Mouse (Mus musculus): ENCODE data around the gene Cisd1. TPM values are rescaled to one million over a fixed set of nuclear protein-coding genes. Genes with fewer than 3 reads are reported as not detected.

Gene Cisd1
- polyA plus RNA-seq, 1 experiment: 78.9 TPM

- Histone ChIP-seq H3K9ac (ENCODE audit: low read depth, poor library complexity, severe bottlenecking) (no peak overlapping the region), H3K36me3 (ENCODE audit: control insufficient read depth, insufficient read depth, low read length, poor library complexity, severe bottlenecking) (no peaks in the 10 kb centered on the region), H3K27me3 (ENCODE audit: control insufficient read depth, insufficient read depth, low read length, poor library complexity, severe bottlenecking) (no peaks in the 10 kb centered on the region), H3K4me1 (ENCODE audit: control insufficient read depth, insufficient read depth, low read length) (no peaks in the 10 kb centered on the region), H3K27ac (ENCODE audit: insufficient read depth, low read length) (no peak overlapping the region), H3K9me3 (replicated peaks; ENCODE audit: control insufficient read depth, insufficient read depth, low read length, poor library complexity, severe bottlenecking) (no peaks in the 10 kb centered on the region), H3K4me3 (ENCODE audit: low read depth, low read length) (peak overlapping the region; percentile 65)
- TF ChIP-seq EP300 (IDR thresholded peaks at IDR 0.05; ENCODE audit: insufficient read depth, low read depth, low read length): no peak
- peak; percentile 47 for TF ChIP-seq CTCF (IDR thresholded peaks at IDR 0.05; ENCODE audit: low read depth, low read length)
- no peak for TF ChIP-seq POLR2A (IDR thresholded peaks at IDR 0.05; ENCODE audit: insufficient read depth, low read length)
Measured at GRCm38 (mm10) chr10:71306190-71306589, 38.6 kb downstream of the Cisd1 start.

GRCm38 (mm10) chr10:71302490-71302889, 42.3 kb downstream of the Cisd1 start:
- no peak overlapping the region for H3K9ac ChIP-seq (ENCODE audit: low read depth, poor library complexity, severe bottlenecking)
- TF ChIP-seq POLR2A (IDR thresholded peaks at IDR 0.05; ENCODE audit: insufficient read depth, low read length) (no peak), EP300 (IDR thresholded peaks at IDR 0.05; ENCODE audit: insufficient read depth, low read depth, low read length) (no peak), CTCF (IDR thresholded peaks at IDR 0.05; ENCODE audit: low read depth, low read length) (no peak)
- no peak overlapping the region for H3K27ac ChIP-seq (ENCODE audit: insufficient read depth, low read length)
- H3K36me3 ChIP-seq (ENCODE audit: control insufficient read depth, insufficient read depth, low read length, poor library complexity, severe bottlenecking): no peaks in the 10 kb centered on the region
- H3K4me3 ChIP-seq (ENCODE audit: low read depth, low read length): no peak overlapping the region
- no peaks in the 10 kb centered on the region for H3K27me3 ChIP-seq (ENCODE audit: control insufficient read depth, insufficient read depth, low read length, poor library complexity, severe bottlenecking)
- no peaks in the 10 kb centered on the region for H3K9me3 ChIP-seq (replicated peaks; ENCODE audit: control insufficient read depth, insufficient read depth, low read length, poor library complexity, severe bottlenecking)
- H3K4me1 ChIP-seq (ENCODE audit: control insufficient read depth, insufficient read depth, low read length): no peaks in the 10 kb centered on the region

DNA sequence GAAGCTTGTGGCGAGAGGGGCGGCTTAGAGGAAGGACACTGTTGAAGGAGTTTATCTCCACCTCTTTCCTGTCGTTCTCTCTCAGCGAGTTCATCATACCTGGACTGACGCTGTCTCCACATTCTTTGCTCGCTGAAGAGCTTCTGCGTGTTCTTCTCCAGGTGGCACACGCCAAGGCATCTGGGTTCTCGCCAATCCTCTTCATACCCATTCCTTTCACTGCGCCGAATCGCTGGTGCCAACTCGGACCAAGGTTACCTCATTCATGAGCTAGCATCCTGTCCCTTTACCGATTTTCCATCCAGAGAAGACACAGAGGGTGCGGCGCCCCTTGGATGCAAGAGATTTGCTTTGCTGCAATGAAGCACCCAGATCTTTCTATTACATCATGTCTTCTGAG, 44.6 kb downstream of the Cisd1 start:
- no peak for TF ChIP-seq CTCF (IDR thresholded peaks at IDR 0.05; ENCODE audit: low read depth, low read length)
- TF ChIP-seq EP300 (IDR thresholded peaks at IDR 0.05; ENCODE audit: insufficient read depth, low read depth, low read length): no peak
- TF ChIP-seq POLR2A (IDR thresholded peaks at IDR 0.05; ENCODE audit: insufficient read depth, low read length): no peak
- H3K4me3 ChIP-seq (ENCODE audit: low read depth, low read length): no peak overlapping the region
- H3K4me1 ChIP-seq (ENCODE audit: control insufficient read depth, insufficient read depth, low read length): no peaks in the 10 kb centered on the region
- H3K36me3 ChIP-seq (ENCODE audit: control insufficient read depth, insufficient read depth, low read length, poor library complexity, severe bottlenecking): no peaks in the 10 kb centered on the region
- H3K9ac ChIP-seq (ENCODE audit: low read depth, poor library complexity, severe bottlenecking): no peak overlapping the region
- H3K9me3 ChIP-seq (replicated peaks; ENCODE audit: control insufficient read depth, insufficient read depth, low read length, poor library complexity, severe bottlenecking): no peaks in the 10 kb centered on the region
- H3K27me3 ChIP-seq (ENCODE audit: control insufficient read depth, insufficient read depth, low read length, poor library complexity, severe bottlenecking): no peaks in the 10 kb centered on the region
- H3K27ac ChIP-seq (ENCODE audit: insufficient read depth, low read length): no peak overlapping the region

DNA sequence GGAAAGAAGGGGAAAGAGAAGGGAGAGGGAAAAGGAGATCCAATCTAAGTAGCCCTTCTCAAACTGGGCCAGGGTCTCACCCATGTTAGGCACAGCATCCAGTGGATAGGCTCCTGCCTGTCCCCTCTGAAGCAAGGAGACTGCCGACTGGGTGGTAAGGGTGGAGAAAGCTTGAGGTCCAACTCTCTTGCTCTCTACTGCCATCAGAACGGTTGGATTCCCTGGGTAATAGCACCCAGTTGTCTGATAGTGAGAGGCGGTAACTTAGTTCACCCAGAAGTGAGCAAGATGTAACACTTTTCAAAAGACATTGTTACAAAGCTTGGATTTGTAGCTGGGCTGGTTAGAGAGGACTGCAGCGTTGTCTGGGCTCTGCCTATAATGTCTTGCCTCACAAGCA, 51.5 kb downstream of the Cisd1 start:
- Histone ChIP-seq H3K27me3 (ENCODE audit: control insufficient read depth, insufficient read depth, low read length, poor library complexity, severe bottlenecking) (no peaks in the 10 kb centered on the region), H3K9me3 (replicated peaks; ENCODE audit: control insufficient read depth, insufficient read depth, low read length, poor library complexity, severe bottlenecking) (no peaks in the 10 kb centered on the region), H3K36me3 (ENCODE audit: control insufficient read depth, insufficient read depth, low read length, poor library complexity, severe bottlenecking) (no peaks in the 10 kb centered on the region), H3K9ac (ENCODE audit: low read depth, poor library complexity, severe bottlenecking) (no peak overlapping the region), H3K4me3 (ENCODE audit: low read depth, low read length) (no peak overlapping the region), H3K4me1 (ENCODE audit: control insufficient read depth, insufficient read depth, low read length) (peaks cover 1% of the 10 kb centered on the region), H3K27ac (ENCODE audit: insufficient read depth, low read length) (no peak overlapping the region)
- TF ChIP-seq EP300 (IDR thresholded peaks at IDR 0.05; ENCODE audit: insufficient read depth, low read depth, low read length): no peak
- no peak for TF ChIP-seq POLR2A (IDR thresholded peaks at IDR 0.05; ENCODE audit: insufficient read depth, low read length)
- TF ChIP-seq CTCF (IDR thresholded peaks at IDR 0.05; ENCODE audit: low read depth, low read length): no peak

GRCm38 (mm10) chr10:71292254-71292653, 52.5 kb downstream of the Cisd1 start:
- TF ChIP-seq EP300 (IDR thresholded peaks at IDR 0.05; ENCODE audit: insufficient read depth, low read depth, low read length) (no peak), POLR2A (IDR thresholded peaks at IDR 0.05; ENCODE audit: insufficient read depth, low read length) (no peak), CTCF (IDR thresholded peaks at IDR 0.05; ENCODE audit: low read depth, low read length) (no peak)
- Histone ChIP-seq H3K4me1 (ENCODE audit: control insufficient read depth, insufficient read depth, low read length) (peaks cover 1% of the 10 kb centered on the region), H3K9me3 (replicated peaks; ENCODE audit: control insufficient read depth, insufficient read depth, low read length, poor library complexity, severe bottlenecking) (no peaks in the 10 kb centered on the region), H3K36me3 (ENCODE audit: control insufficient read depth, insufficient read depth, low read length, poor library complexity, severe bottlenecking) (no peaks in the 10 kb centered on the region), H3K27me3 (ENCODE audit: control insufficient read depth, insufficient read depth, low read length, poor library complexity, severe bottlenecking) (no peaks in the 10 kb centered on the region), H3K4me3 (ENCODE audit: low read depth, low read length) (no peak overlapping the region), H3K9ac (ENCODE audit: low read depth, poor library complexity, severe bottlenecking) (no peak overlapping the region), H3K27ac (ENCODE audit: insufficient read depth, low read length) (no peak overlapping the region)

GRCm38 (mm10) chr10:71291801-71292200, 53.0 kb downstream of the Cisd1 start:
- TF ChIP-seq POLR2A (IDR thresholded peaks at IDR 0.05; ENCODE audit: insufficient read depth, low read length) (no peak), EP300 (IDR thresholded peaks at IDR 0.05; ENCODE audit: insufficient read depth, low read depth, low read length) (no peak), CTCF (IDR thresholded peaks at IDR 0.05; ENCODE audit: low read depth, low read length) (no peak)
- Histone ChIP-seq H3K4me3 (ENCODE audit: low read depth, low read length) (no peak overlapping the region), H3K9ac (ENCODE audit: low read depth, poor library complexity, severe bottlenecking) (no peak overlapping the region), H3K4me1 (ENCODE audit: control insufficient read depth, insufficient read depth, low read length) (peaks cover 1% of the 10 kb centered on the region), H3K9me3 (replicated peaks; ENCODE audit: control insufficient read depth, insufficient read depth, low read length, poor library complexity, severe bottlenecking) (no peaks in the 10 kb centered on the region), H3K27me3 (ENCODE audit: control insufficient read depth, insufficient read depth, low read length, poor library complexity, severe bottlenecking) (no peaks in the 10 kb centered on the region), H3K36me3 (ENCODE audit: control insufficient read depth, insufficient read depth, low read length, poor library complexity, severe bottlenecking) (no peaks in the 10 kb centered on the region), H3K27ac (ENCODE audit: insufficient read depth, low read length) (no peak overlapping the region)

Measured in ES-Bruce4 (cell line).